In the genomic region with DNA sequence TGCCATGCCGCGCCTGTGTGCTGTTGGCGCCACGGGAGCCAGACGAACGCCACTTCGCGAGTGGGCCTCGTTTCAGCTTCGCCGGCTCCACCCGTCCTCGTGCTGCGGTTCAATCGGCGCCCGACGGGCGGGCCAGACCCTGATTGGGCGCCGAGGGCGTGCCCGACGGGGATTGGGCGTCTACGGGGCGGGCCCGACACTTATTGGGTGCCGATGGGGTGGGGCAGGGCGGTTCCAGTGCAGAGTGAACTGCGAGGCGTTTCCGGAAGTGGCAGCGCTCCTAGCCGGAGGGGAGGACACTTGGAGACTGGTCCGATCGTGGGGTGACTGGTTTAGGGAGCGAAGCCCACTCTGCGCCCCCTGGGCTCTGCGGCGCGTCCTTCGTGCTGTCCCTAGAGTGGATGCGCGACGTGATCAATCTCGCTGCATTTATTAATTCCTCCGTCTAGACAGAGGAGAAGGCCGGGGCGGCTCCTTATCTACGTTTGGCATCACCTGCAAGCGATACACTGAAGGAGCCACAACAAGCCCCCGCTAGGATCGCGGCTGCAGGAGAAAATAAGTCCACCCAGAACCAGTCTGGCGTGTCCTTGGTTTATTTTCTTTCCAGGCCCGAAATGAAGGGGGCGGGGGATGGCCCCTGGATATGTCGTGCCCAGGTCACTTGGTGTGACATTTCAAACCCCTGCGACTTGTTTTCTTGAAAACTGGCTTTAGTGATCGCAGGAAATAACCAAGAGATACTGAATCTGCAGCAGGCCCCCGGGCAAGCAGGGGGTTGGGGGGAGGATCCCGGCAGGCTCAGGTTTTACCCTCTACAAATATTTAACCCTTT, we compare ENCODE assay signal across 9 mouse cellular contexts. TPM values are rescaled to one million over a fixed set of nuclear protein-coding genes. Genes with fewer than 3 reads are reported as not detected.
DNase-seq lines count a peak whose midpoint lies in the region; ATAC-seq and TF ChIP-seq lines count a peak whose summit lies in the region.
"Had no signal": no experiment of that assay in that cellular context is flagged by ENCODE, and none has a peak within 500 bp of the region (broad histone marks: within the 10 kb centered on the region; RNA-seq: fewer than 3 reads in every experiment).

No protein-coding gene starts in this region.

- no peaks in the 10 kb centered on the region for H3K36me3 ChIP-seq in heart, embryonic 10.5 days
- no peaks in the 10 kb centered on the region for H3K36me3 ChIP-seq in kidney, adult 2 months (ENCODE audit: control insufficient read depth, insufficient read depth, low read length)
- H3K36me3 ChIP-seq in lung, embryonic 16.5 days (ENCODE audit: control insufficient read depth, insufficient read depth, low read length): no peaks in the 10 kb centered on the region

- TF ChIP-seq POLR2A in kidney, adult 2 months (IDR thresholded peaks at IDR 0.05; ENCODE audit: low read depth, low read length): no peak

- H3K4me2 ChIP-seq in lung, embryonic 16.5 days (ENCODE audit: low read depth, low read length): peak overlapping the region; percentile 47

- peaks cover 54% of the 10 kb centered on the region for H3K4me1 ChIP-seq in heart, embryonic 10.5 days
- 0 out of 2 replicates have a peak, but pooled peaks cover 3% of the 10 kb centered on the region for H3K4me1 ChIP-seq in kidney, adult 2 months (ENCODE audit: control insufficient read depth, insufficient read depth, low read length)
- H3K4me1 ChIP-seq in lung, embryonic 16.5 days (replicated peaks; ENCODE audit: control insufficient read depth, insufficient read depth, low read length): peaks cover 27% of the 10 kb centered on the region

- no peaks in the 10 kb centered on the region for H3K9me3 ChIP-seq in heart, embryonic 10.5 days
- peaks cover 6% of the 10 kb centered on the region for H3K9me3 ChIP-seq in lung, embryonic 16.5 days (ENCODE audit: control insufficient read depth, low read length)

- no peak overlapping the region; the same call in 1 of the 2 replicates for H3K27ac ChIP-seq in heart, embryonic 10.5 days
- H3K27ac ChIP-seq in kidney, adult 2 months (ENCODE audit: insufficient read depth, low read depth, low read length): no peak overlapping the region
- H3K27ac ChIP-seq in lung, embryonic 16.5 days (ENCODE audit: low read length): no peak overlapping the region

- no peak for TF ChIP-seq CTCF in kidney, adult 2 months (conservative IDR thresholded peaks at IDR 0.05; ENCODE audit: insufficient read depth, insufficient read length, low read depth, low read length)

- WGBS in heart, embryonic 10.5 days: 2% methylated on average over 63 of the region's 63 CpGs
- WGBS in kidney, adult 2 months: 4% methylated on average over 63 of the region's 63 CpGs
- 5% methylated on average over 63 of the region's 63 CpGs for WGBS in lung, embryonic 16.5 days

- peak; percentile 93 for DNase-seq in heart, adult 11 months
- no peak for DNase-seq in heart, postnatal 25 days (ENCODE audit: low spot score)
- peak; percentile 81 for DNase-seq in heart, embryonic 10.5 days (ENCODE audit: low spot score)
- DNase-seq in kidney, adult 2 months: peak; percentile 63
- peak; percentile 52 for DNase-seq in ovary, postnatal 36 days (ENCODE audit: low spot score)
- DNase-seq in MN1 (ENCODE audit: low spot score): no peak

- ATAC-seq in common myeloid progenitor, adult 5-6 weeks (replicated peaks; ENCODE audit: low read depth, poor library complexity, severe bottlenecking): peak; percentile 45
- peak; percentile 59; the same call in 1 of the 2 replicates for ATAC-seq in lung, embryonic 16.5 days (ENCODE audit: low read depth)

- intact Hi-C loops in heart, postnatal 25 days (cut with DNase I): no loop called here

- no peak overlapping the region for H3K9ac ChIP-seq in lung, embryonic 16.5 days (ENCODE audit: low read length)

- peaks cover 94% of the 10 kb centered on the region for H3K27me3 ChIP-seq in heart, embryonic 10.5 days (ENCODE audit: insufficient read depth, poor library complexity, severe bottlenecking)
- peaks cover 31% of the 10 kb centered on the region for H3K27me3 ChIP-seq in kidney, adult 2 months (replicated peaks; ENCODE audit: control insufficient read depth, insufficient read depth, low read length)
- H3K27me3 ChIP-seq in lung, embryonic 16.5 days (ENCODE audit: control insufficient read depth, insufficient read depth, low read depth, low read length): peaks cover 76% of the 10 kb centered on the region

- peak overlapping the region; percentile 59 for H3K4me3 ChIP-seq in heart, embryonic 10.5 days
- peak overlapping the region; percentile 35; the same call in 1 of the 2 replicates for H3K4me3 ChIP-seq in kidney, adult 2 months (ENCODE audit: insufficient read depth, low read depth, low read length)
- peak overlapping the region; percentile 39 for H3K4me3 ChIP-seq in lung, embryonic 16.5 days (ENCODE audit: low read length)
- H3K4me3 ChIP-seq: erythroblast, embryonic 14.5 days had no signal

RNA-seq across cellular contexts. Expression of a gene that starts 7.9 kb away (rescaled TPM):
- under 1 TPM in 1 of 2 experiments, not detected in 1; 0.26 TPM for total RNA-seq in heart, postnatal 25 days (2021)
- not detected in 2 replicates for total RNA-seq in common myeloid progenitor, adult 5-6 weeks (2017)
- 1.1 and 6.5 TPM in 2 replicates for polyA plus RNA-seq in heart, embryonic 10.5 days (2016; fragmentation: Nextera tagmentation; extraction: Ambion mirVana)
- 0.05 TPM in 1 of 2 replicates, not detected in the other for polyA plus RNA-seq in kidney, adult 2 months (2012; rRNA removed)
- 0.31 TPM in 1 of 2 replicates, not detected in the other for polyA plus RNA-seq in lung, embryonic 16.5 days (2015; fragmentation: Nextera tagmentation; extraction: Ambion mirVana)
- polyA plus RNA-seq: erythroblast, embryonic 14.5 days had no signal

RNA-seq across cellular contexts. Expression of a gene that starts 34.4 kb away (rescaled TPM):
- total RNA-seq in heart, postnatal 25 days (2021): 100 to 1,000 TPM; 846 to 861 TPM
- total RNA-seq in common myeloid progenitor, adult 5-6 weeks (2017): 67.1 and 76.9 TPM in 2 replicates
- polyA plus RNA-seq in heart, embryonic 10.5 days (2016; fragmentation: Nextera tagmentation; extraction: Ambion mirVana): 252 and 322 TPM in 2 replicates
- 157 and 192 TPM in 2 replicates for polyA plus RNA-seq in kidney, adult 2 months (2012; rRNA removed)
- polyA plus RNA-seq in lung, embryonic 16.5 days (2015; fragmentation: Nextera tagmentation; extraction: Ambion mirVana): 216 and 219 TPM in 2 replicates

Comparison
In these comparisons a context has a peak if more than half of its experiments do, and no peak if none do; other contexts are left out.
1. DNase-seq: peak in heart, adult 11 months (single experiment), heart, embryonic 10.5 days (single experiment), kidney, adult 2 months (single experiment) and ovary, postnatal 36 days (single experiment); none in heart, postnatal 25 days (single experiment) and MN1 (single experiment).
2. Peak in every context shown above with its lines, with median percentiles within 50 percentile points of each other: H3K4me3 ChIP-seq.